Mouse (Mus musculus): ENCODE measurements around the gene Ggn.
"Not testable (repeated sequence)": the region's sequence is repeated elsewhere in the genome, so short reads cannot be mapped to it uniquely, and the experiment has no call there.

Ggn gene

GRCm38 (mm10) chr7:29212775-29213560, 43.0 kb downstream of the Ggn start:
- DNase-seq (ENCODE audit: low spot score), result not testable (repeated sequence)

- DNase-seq (ENCODE audit: low spot score), result no peak
These were observed 43.7 kb downstream of the Ggn start, which contains the start of gene Catsperg1 for GRCm38 (mm10) chr7:29213675-29214082. Gene Catsperg1, minus strand, starts transcription at chr7:29214035.

DNA sequence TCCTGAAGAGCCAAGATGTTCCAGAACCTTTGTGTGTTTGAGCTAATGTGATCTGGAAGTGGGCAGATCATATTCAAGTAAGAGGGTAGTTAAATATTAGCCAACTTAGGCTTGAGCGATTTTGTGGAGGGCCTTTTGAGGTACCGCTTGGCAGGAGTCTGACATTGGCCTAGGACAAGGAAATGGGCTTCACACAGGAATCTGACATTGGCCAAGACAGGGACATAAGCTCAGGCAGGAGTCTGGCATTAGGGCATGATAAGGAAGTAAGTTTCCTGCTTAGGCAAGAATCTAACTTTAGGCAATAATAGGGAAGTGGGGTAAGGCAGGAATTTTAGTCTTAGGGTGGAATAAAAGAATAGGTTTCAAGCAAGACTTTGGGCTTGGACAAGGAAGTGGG, 44.2 kb downstream of the Ggn start:
- DNase-seq (ENCODE audit: low spot score), result no peak

DNA sequence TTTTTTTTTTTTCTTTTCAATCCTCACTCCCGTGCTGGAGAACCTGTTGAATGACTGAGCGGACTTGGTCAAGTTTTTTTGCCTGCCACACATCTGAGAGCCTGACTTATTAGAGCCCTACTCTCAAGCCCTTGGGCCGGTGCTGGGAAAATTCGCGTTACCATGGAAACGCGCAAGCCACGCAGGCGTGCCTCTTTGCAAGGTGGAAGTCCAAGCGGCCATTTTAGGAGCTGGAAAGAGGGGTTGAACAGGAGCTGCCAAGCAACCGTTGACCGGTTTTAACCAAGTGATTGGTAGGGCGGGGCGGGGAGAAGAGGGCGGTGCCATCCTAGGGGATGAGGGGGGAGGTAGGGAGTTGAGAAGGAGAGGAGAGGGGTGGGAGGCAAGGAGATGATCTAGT, 44.8 kb downstream of the Ggn start:
- no peak for DNase-seq (ENCODE audit: low spot score)

All from layer of hippocampus, adult 11-12 months (tissue).